Mouse (Mus musculus): ENCODE measurements around the gene Ptprn. TPM values are rescaled to one million over a fixed set of nuclear protein-coding genes. Genes with fewer than 3 reads are reported as not detected.

Ptprn gene
- polyA plus RNA-seq, 1 experiment from 2014 or later: 2.3 TPM

- Histone ChIP-seq H3K4me2 (peak overlapping the region; percentile 80), H3K27me3 (no peaks in the 10 kb centered on the region), H3K4me1 (peaks cover 52% of the 10 kb centered on the region), H3K4me3 (replicated peaks) (peak overlapping the region; percentile 79), H3K36me3 (peaks cover 31% of the 10 kb centered on the region), H3K27ac (peak overlapping the region; percentile 85), H3K9ac (peak overlapping the region; percentile 61), H3K9me3 (replicated peaks) (no peaks in the 10 kb centered on the region)
- peak; percentile 44 for ATAC-seq (replicated peaks; ENCODE audit: low FRiP score)
- 5% methylated on average over 34 of the region's 34 CpGs for WGBS
These were observed 55.2 kb downstream of the Ptprn start for GRCm38 (mm10) chr1:75208967-75209678.

DNA sequence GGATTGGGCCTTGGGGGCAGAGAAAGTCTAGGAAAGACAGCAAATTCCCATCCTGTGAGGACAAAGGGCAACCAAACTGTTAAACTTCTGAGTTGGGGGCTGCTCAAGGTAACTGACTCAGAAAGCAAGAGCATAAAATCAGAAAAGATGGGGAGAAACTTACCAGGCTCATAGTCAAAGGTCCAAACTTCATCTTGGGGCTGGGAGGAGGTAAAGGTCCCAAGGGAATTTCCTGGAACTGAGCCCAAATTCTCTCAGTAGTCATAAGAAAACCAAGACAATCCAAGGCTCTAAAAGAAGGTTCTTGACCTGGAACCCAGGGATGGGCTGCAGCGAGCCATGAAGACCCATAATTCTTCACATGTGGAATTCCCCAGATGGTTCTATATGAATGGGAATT lies 63.1 kb downstream of the Ptprn start:
- Histone ChIP-seq H3K4me3 (replicated peaks) (no peak overlapping the region), H3K27ac (no peak overlapping the region), H3K4me1 (no peaks in the 10 kb centered on the region), H3K36me3 (peaks cover 57% of the 10 kb centered on the region), H3K27me3 (no peaks in the 10 kb centered on the region), H3K4me2 (no peak overlapping the region), H3K9ac (no peak overlapping the region), H3K9me3 (replicated peaks) (no peaks in the 10 kb centered on the region)
- no peak for ATAC-seq (replicated peaks; ENCODE audit: low FRiP score)
- WGBS: 86% methylated on average over 1 of the region's 1 CpGs

Small RNA genes within 50 kb of the gene (microRNA-seq; reads per million reads assigned to microRNA genes)
- 0.44 reads per million for gene Gm27943

Other genes starting within 250 kb of the Ptprn start
- 10.3 and 10.6 TPM in 2 replicates for gene Nhej1, start 139.3 kb downstream of the Ptprn start, polyA plus RNA-seq (2015; fragmentation: Nextera tagmentation; extraction: Ambion mirVana)
- 2.5 and 4.3 TPM in 2 replicates for gene Slc23a3, start 130.6 kb downstream of the Ptprn start, polyA plus RNA-seq (2015; fragmentation: Nextera tagmentation; extraction: Ambion mirVana)
- 41.0 and 50.9 TPM in 2 replicates for gene Cnppd1, start 121.8 kb downstream of the Ptprn start, polyA plus RNA-seq (2015; fragmentation: Nextera tagmentation; extraction: Ambion mirVana)
- gene Retreg2, start 121.7 kb downstream of the Ptprn start, polyA plus RNA-seq (2015; fragmentation: Nextera tagmentation; extraction: Ambion mirVana): 53.5 and 53.8 TPM in 2 replicates
- 41.3 and 42.4 TPM in 2 replicates for gene Zfand2b, start 95.9 kb downstream of the Ptprn start, polyA plus RNA-seq (2015; fragmentation: Nextera tagmentation; extraction: Ambion mirVana)
- 30.8 and 36.5 TPM in 2 replicates for gene Abcb6, start 84.1 kb downstream of the Ptprn start, polyA plus RNA-seq (2015; fragmentation: Nextera tagmentation; extraction: Ambion mirVana)
- 24.9 and 26.8 TPM in 2 replicates for gene Ankzf1, start 72.4 kb downstream of the Ptprn start, polyA plus RNA-seq (2015; fragmentation: Nextera tagmentation; extraction: Ambion mirVana)
- 29.3 and 33.3 TPM in 2 replicates for gene Atg9a, start 72.3 kb downstream of the Ptprn start, polyA plus RNA-seq (2015; fragmentation: Nextera tagmentation; extraction: Ambion mirVana)
- gene Glb1l, start 53.7 kb downstream of the Ptprn start, polyA plus RNA-seq (2015; fragmentation: Nextera tagmentation; extraction: Ambion mirVana): 44.9 and 45.8 TPM in 2 replicates
- 142 and 148 TPM in 2 replicates for gene Stk16, start 53.7 kb downstream of the Ptprn start, polyA plus RNA-seq (2015; fragmentation: Nextera tagmentation; extraction: Ambion mirVana)
- gene Tuba4a, start 44.6 kb downstream of the Ptprn start, polyA plus RNA-seq (2015; fragmentation: Nextera tagmentation; extraction: Ambion mirVana): 63.8 and 64.3 TPM in 2 replicates
- not detected in 2 replicates for gene A630095N17Rik, start 32.4 kb downstream of the Ptprn start, polyA plus RNA-seq (2015; fragmentation: Nextera tagmentation; extraction: Ambion mirVana)
- gene Dnajb2, start 28.1 kb downstream of the Ptprn start, polyA plus RNA-seq (2015; fragmentation: Nextera tagmentation; extraction: Ambion mirVana): 33.8 and 38.6 TPM in 2 replicates
- gene Resp18, start 13.9 kb upstream of the Ptprn start, polyA plus RNA-seq (2015; fragmentation: Nextera tagmentation; extraction: Ambion mirVana): 1.5 and 10.1 TPM in 2 replicates
- 136 and 153 TPM in 2 replicates for gene Dnpep, start 53.5 kb upstream of the Ptprn start, polyA plus RNA-seq (2015; fragmentation: Nextera tagmentation; extraction: Ambion mirVana)
- gene Des, start 95.8 kb upstream of the Ptprn start, polyA plus RNA-seq (2015; fragmentation: Nextera tagmentation; extraction: Ambion mirVana): 53.5 and 53.9 TPM in 2 replicates
- gene Speg, start 110.8 kb upstream of the Ptprn start, polyA plus RNA-seq (2015; fragmentation: Nextera tagmentation; extraction: Ambion mirVana): 45.1 and 53.9 TPM in 2 replicates
- gene Gmppa, start 171.4 kb upstream of the Ptprn start, polyA plus RNA-seq (2015; fragmentation: Nextera tagmentation; extraction: Ambion mirVana): 74.7 and 78.7 TPM in 2 replicates
- 1.5 and 2.1 TPM in 2 replicates for gene Asic4, start 185.9 kb upstream of the Ptprn start, polyA plus RNA-seq (2015; fragmentation: Nextera tagmentation; extraction: Ambion mirVana)
- 35.5 and 40.6 TPM in 2 replicates for gene Chpf, start 214.8 kb upstream of the Ptprn start, polyA plus RNA-seq (2015; fragmentation: Nextera tagmentation; extraction: Ambion mirVana)
- gene Tmem198, start 215.0 kb upstream of the Ptprn start, polyA plus RNA-seq (2015; fragmentation: Nextera tagmentation; extraction: Ambion mirVana): 0.63 and 1.2 TPM in 2 replicates
- gene Obsl1, start 241.9 kb upstream of the Ptprn start, polyA plus RNA-seq (2015; fragmentation: Nextera tagmentation; extraction: Ambion mirVana): 67.2 and 80.1 TPM in 2 replicates
- gene Inha, start 242.6 kb upstream of the Ptprn start, polyA plus RNA-seq (2015; fragmentation: Nextera tagmentation; extraction: Ambion mirVana): 6.0 and 11.2 TPM in 2 replicates

Measured in kidney, embryonic 15.5 days (tissue).